Comparison of ENCODE assay signal across 8 mouse cellular contexts in the genomic region with DNA sequence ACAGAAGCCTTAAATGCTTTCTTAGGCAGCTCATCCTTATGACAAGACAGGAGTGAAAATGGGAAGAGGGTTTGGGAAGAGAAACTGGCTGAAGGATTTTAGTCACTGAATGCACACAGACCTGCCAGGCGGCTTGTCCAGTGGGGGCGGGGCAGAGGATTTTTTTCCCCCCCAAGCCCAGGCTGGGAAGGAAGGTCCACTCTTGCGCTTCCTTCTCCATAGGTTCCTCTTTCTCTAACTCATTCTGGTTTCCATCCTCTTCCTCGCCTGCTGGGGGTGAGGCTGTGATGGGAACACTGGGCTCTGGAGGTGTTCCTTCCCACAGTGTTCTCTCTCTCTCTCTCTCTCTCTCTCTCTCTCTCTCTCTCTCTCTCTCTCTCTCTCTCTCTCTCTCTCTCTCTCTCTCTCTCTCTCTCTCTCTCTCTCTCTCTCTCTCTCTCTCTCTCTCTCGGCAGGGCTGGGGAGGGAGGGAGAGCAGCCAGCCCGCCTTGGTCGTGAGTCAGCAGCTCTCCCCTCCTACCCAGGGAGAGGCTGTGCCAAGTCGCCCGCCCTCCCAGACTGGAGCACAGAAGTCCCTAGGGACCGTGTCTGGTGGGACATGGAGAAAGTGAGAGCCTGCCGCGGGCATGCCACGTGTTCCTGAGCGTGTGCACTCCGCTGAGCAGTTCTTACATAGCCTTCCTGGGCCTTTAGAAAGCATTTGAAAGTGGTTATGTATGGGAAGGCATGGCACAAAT.
DNase-seq lines count a peak whose midpoint lies in the region; ATAC-seq lines count a peak whose summit lies in the region.

No protein-coding gene starts in this region.

- H3K9me3 ChIP-seq in hindbrain, embryonic 11.5 days (ENCODE audit: control insufficient read depth, low read length), result no peaks in the 10 kb centered on the region
- no peaks in the 10 kb centered on the region for H3K9me3 ChIP-seq in neural tube, embryonic 15.5 days (replicated peaks)

- no peaks in the 10 kb centered on the region for H3K4me1 ChIP-seq in hindbrain, embryonic 11.5 days (replicated peaks; ENCODE audit: control insufficient read depth, insufficient read depth, low read length)
- H3K4me1 ChIP-seq in neural tube, embryonic 15.5 days, result peaks cover 11% of the 10 kb centered on the region

- ATAC-seq in hindbrain, embryonic 11.5 days (ENCODE audit: low FRiP score), result peak; percentile 38; the same call in 1 of the 2 replicates
- ATAC-seq in neural tube, embryonic 15.5 days (ENCODE audit: low FRiP score), result peak; percentile 68; the same call in 1 of the 2 replicates

- no peaks in the 10 kb centered on the region for H3K36me3 ChIP-seq in hindbrain, embryonic 11.5 days (ENCODE audit: control insufficient read depth, insufficient read depth, low read length)
- no peaks in the 10 kb centered on the region for H3K36me3 ChIP-seq in neural tube, embryonic 15.5 days

- H3K27me3 ChIP-seq in hindbrain, embryonic 11.5 days (ENCODE audit: control insufficient read depth, insufficient read depth, low read length), result no peaks in the 10 kb centered on the region
- no peaks in the 10 kb centered on the region for H3K27me3 ChIP-seq in neural tube, embryonic 15.5 days (replicated peaks)

- 0 out of 2 replicates have a peak overlapping the region, but pooled peaks have one; percentile 24 for H3K4me2 ChIP-seq in hindbrain, embryonic 11.5 days (replicated peaks; ENCODE audit: low read depth, low read length)
- H3K4me2 ChIP-seq in neural tube, embryonic 15.5 days, result peak overlapping the region; percentile 53

- H3K4me3 ChIP-seq in hindbrain, embryonic 11.5 days (ENCODE audit: low read depth, low read length), result no peak overlapping the region
- H3K4me3 ChIP-seq in neural tube, embryonic 15.5 days (replicated peaks), result peak overlapping the region; percentile 14; the same call in 1 of the 2 replicates

- H3K27ac ChIP-seq in hindbrain, embryonic 11.5 days (ENCODE audit: low read depth, low read length), result no peak overlapping the region
- no peak overlapping the region for H3K27ac ChIP-seq in neural tube, embryonic 15.5 days (replicated peaks)

- 14% methylated on average over 14 of the region's 15 CpGs for WGBS in hindbrain, embryonic 11.5 days
- 13% methylated on average over 14 of the region's 15 CpGs for WGBS in neural tube, embryonic 15.5 days

- peak; percentile 8 for DNase-seq in NIH3T3 (ENCODE audit: low read depth)
- DNase-seq in cerebellum, postnatal 25 days, result peak; percentile 27 to 57
- DNase-seq in frontal cortex, postnatal 36 days (ENCODE audit: low spot score in 2 of 2), result peak; percentile 75 to 78
- DNase-seq in hindbrain, embryonic 11.5 days (ENCODE audit: low spot score), result peak; percentile 62
- peak; percentile 85 for DNase-seq in layer of hippocampus, adult 9-11 months
- peak; percentile 40 to 62 for DNase-seq in lung, adult 18-20 months
- peak; percentile 49 to 71 for DNase-seq in urinary bladder, postnatal 36 days (ENCODE audit: low spot score in 2 of 2)

- H3K9ac ChIP-seq in hindbrain, embryonic 11.5 days (ENCODE audit: low read depth, low read length), result no peak overlapping the region
- H3K9ac ChIP-seq in neural tube, embryonic 15.5 days (replicated peaks), result peak overlapping the region; percentile 36; the same call in 1 of the 2 replicates

Comparison
In these comparisons a context has a peak if more than half of its experiments do, and no peak if none do; other contexts are left out.
1. DNase-seq: peak in every context shown above with its lines; median percentile 85 in layer of hippocampus, adult 9-11 months; 76 in frontal cortex, postnatal 36 days; 62 in hindbrain, embryonic 11.5 days; 60 in urinary bladder, postnatal 36 days; 51 in lung, adult 18-20 months; 42 in cerebellum, postnatal 25 days; 8 in NIH3T3.